Mouse (Mus musculus) CH12.LX (cell line): ENCODE results near the gene Sgip1. TPM values are rescaled to one million over a fixed set of nuclear protein-coding genes. Genes with fewer than 3 reads are reported as not detected.

Source experiments
- DNase-seq: peaks from one replicate; pipeline ENCODE4 v3.0.0-alpha.2; 2013; ENCODE audit errors: extremely low read depth
- H3K27ac ChIP-seq: 2 replicates; pipeline ENCODE4 v1.5.1; 2012; ENCODE audit warnings: low read depth, mild to moderate bottlenecking, control low read depth, moderate library complexity; ENCODE audit not compliant: insufficient read depth
- H3K27me3 ChIP-seq: replicated peaks from 2 replicates; pipeline ENCODE3; 2012; ENCODE audit warnings: inconsistent platforms
- H3K36me3 ChIP-seq, 2 experiments: replicated peaks in 1 of 2; 2 replicates each; pipeline versions ENCODE3 to v1.6.1; 2012; ENCODE audit warnings: inconsistent platforms in 1 of 2, low read length in 1 of 2, mild to moderate bottlenecking in 1 of 2, mixed read lengths in 1 of 2, moderate library complexity in 1 of 2; ENCODE audit not compliant: control insufficient read depth in 1 of 2, insufficient read depth in 1 of 2
- H3K4me1 ChIP-seq, 2 experiments: 2 replicates each; pipeline ENCODE4 v1.6.1; 2012; ENCODE audit warnings: inconsistent platforms in 1 of 2, moderate library complexity in 1 of 2; ENCODE audit not compliant: insufficient read depth in 2 of 2, control insufficient read depth in 1 of 2
- H3K4me2 ChIP-seq: 2 replicates; pipeline ENCODE4 v1.6.1; 2012; ENCODE audit warnings: low read depth, mild to moderate bottlenecking, control low read depth; ENCODE audit not compliant: poor library complexity, insufficient read depth, severe bottlenecking
- H3K4me3 ChIP-seq, 3 experiments: fragments of 150-350 bp in 1 of 3; sonication (generic) in 1 of 3; replicated peaks in 1 of 3; 2 replicates each; pipeline versions ENCODE3 to v1.5.1; 2011 to 2012; ENCODE audit warnings: low read depth in 2 of 3, low read length in 2 of 3, mild to moderate bottlenecking in 2 of 3, moderate library complexity in 2 of 3, control low read depth in 1 of 3, improper control_type of control experiment in 1 of 3, inconsistent platforms in 1 of 3, mixed read lengths in 1 of 3; ENCODE audit not compliant: poor library complexity in 1 of 3
- H3K79me2 ChIP-seq: replicated peaks from 2 replicates; pipeline ENCODE4 v1.6.1; 2012; ENCODE audit warnings: mild to moderate bottlenecking, moderate library complexity; ENCODE audit not compliant: control insufficient read depth, poor library complexity, insufficient read depth, severe bottlenecking; ENCODE audit errors: extremely low read depth
- H3K9ac ChIP-seq: 2 replicates; pipeline ENCODE4 v1.6.1; 2012; ENCODE audit warnings: low read depth, mild to moderate bottlenecking, control low read depth, moderate library complexity; ENCODE audit not compliant: insufficient read depth
- H3K9me3 ChIP-seq: replicated peaks from 2 replicates; pipeline ENCODE3; 2012; ENCODE audit warnings: low read length, inconsistent platforms, mixed read lengths
- CHD1 ChIP-seq: IDR thresholded peaks from 2 replicates; pipeline ENCODE4 v1.6.1; 2012; ENCODE audit warnings: low read depth, low read length, improper control_type of control experiment, inconsistent platforms
- CTCF ChIP-seq, 2 experiments: IDR thresholded peaks in 1 of 2; conservative IDR thresholded peaks in 1 of 2; 2 replicates each; pipeline ENCODE4 v1.5.1; 2011 to 2012; ENCODE audit warnings: low read depth in 2 of 2, low read length in 2 of 2, improper control_type of control experiment in 1 of 2, inconsistent platforms in 1 of 2, mild to moderate bottlenecking in 1 of 2, moderate library complexity in 1 of 2
- E2F4 ChIP-seq: IDR thresholded peaks from 2 replicates; pipeline ENCODE4 v1.6.1; 2011; ENCODE audit warnings: low read depth, low read length, improper control_type of control experiment; ENCODE audit not compliant: insufficient replicate concordance
- EP300 ChIP-seq: IDR thresholded peaks from 2 replicates; pipeline ENCODE4 v1.6.1; 2011; ENCODE audit warnings: low read length, improper control_type of control experiment
- ETS1 ChIP-seq: conservative IDR thresholded peaks from 2 replicates; pipeline ENCODE4 v1.6.1; 2012; ENCODE audit warnings: low read depth, mild to moderate bottlenecking, inconsistent platforms, low read length, improper control_type of control experiment, moderate library complexity
- JUND ChIP-seq: conservative IDR thresholded peaks from 2 replicates; pipeline ENCODE4 v1.6.1; 2011; ENCODE audit warnings: low read depth, low read length, improper control_type of control experiment
- KAT2A ChIP-seq: IDR thresholded peaks from 2 replicates; pipeline ENCODE4 v1.6.1; 2012; ENCODE audit warnings: low read length, improper control_type of control experiment, inconsistent platforms; ENCODE audit not compliant: insufficient replicate concordance
- MAZ ChIP-seq: IDR thresholded peaks from 2 replicates; pipeline ENCODE4 v1.6.1; 2012; ENCODE audit warnings: low read depth, mild to moderate bottlenecking, inconsistent platforms, low read length, improper control_type of control experiment, moderate library complexity
- MEF2A ChIP-seq: IDR thresholded peaks from 2 replicates; pipeline ENCODE4 v1.6.1; 2014; ENCODE audit warnings: low read depth, mild to moderate bottlenecking, inconsistent platforms, low read length, improper control_type of control experiment, borderline replicate concordance
- MXI1 ChIP-seq: IDR thresholded peaks from 2 replicates; pipeline ENCODE4 v1.6.1; 2011; ENCODE audit warnings: mild to moderate bottlenecking, low read depth, low read length, improper control_type of control experiment
- MYC ChIP-seq: IDR thresholded peaks from 2 replicates; pipeline ENCODE4 v1.6.1; 2011; ENCODE audit warnings: low read depth, mild to moderate bottlenecking, improper control_type of control experiment, low read length
- NELFE ChIP-seq: IDR thresholded peaks from 2 replicates; pipeline ENCODE4 v1.6.1; 2011; ENCODE audit warnings: low read depth, low read length, improper control_type of control experiment
- SIN3A ChIP-seq: IDR thresholded peaks from 2 replicates; pipeline ENCODE4 v1.6.1; 2012; ENCODE audit warnings: low read length, improper control_type of control experiment, inconsistent platforms
- TBP ChIP-seq: conservative IDR thresholded peaks from 2 replicates; pipeline ENCODE4 v1.6.1; 2011; ENCODE audit warnings: low read depth, low read length, improper control_type of control experiment
- TCF12 ChIP-seq: IDR thresholded peaks from 2 replicates; pipeline ENCODE4 v1.6.1; 2014; ENCODE audit warnings: low read depth, mild to moderate bottlenecking, inconsistent platforms, low read length, improper control_type of control experiment
- USF1 ChIP-seq: IDR thresholded peaks from 2 replicates; pipeline ENCODE4 v1.6.1; 2014; ENCODE audit warnings: low read depth, mild to moderate bottlenecking, inconsistent platforms, low read length, improper control_type of control experiment
- USF2 ChIP-seq: conservative IDR thresholded peaks from 2 replicates; pipeline ENCODE4 v1.6.1; 2011; ENCODE audit warnings: low read depth, low read length, improper control_type of control experiment
- ZC3H11A ChIP-seq: IDR thresholded peaks from 2 replicates; pipeline ENCODE4 v1.6.1; 2012; ENCODE audit warnings: low read depth, mild to moderate bottlenecking, inconsistent platforms, low read length, improper control_type of control experiment
- dilution Hi-C: fragments of 300-500 bp; cut with MboI; formaldehyde crosslinking; loops from 2 replicates; pipeline ENCODE4 v1.14.3; 2020; ENCODE audit warnings: low sequenced_read_pairs; ENCODE audit not compliant: extremely low pct_unique_long_range_greater_than_20kb, extremely low pct_ligation_motif_present
- in situ Hi-C: fragments of 300-500 bp; cut with MboI; formaldehyde crosslinking; loops from 3 replicates; pipeline ENCODE4 v1.14.3; 2019; ENCODE audit warnings: low sequenced_read_pairs, low pct_ligation_motif_present, low pct_unique_long_range_greater_than_20kb, mixed read lengths
- polyA plus RNA-seq: library from polyadenylated mRNA; unstranded; fragments of >175 nt; gene quantifications from 2 replicates; pipeline ENCODE4 v1.2.1, GENCODE M21; 2012; ENCODE audit warnings: low read depth; ENCODE audit not compliant: insufficient read length
- total RNA-seq, 2 experiments: library from RNA; depleted of rRNA; stranded (reverse); fragments of 300-350 nt in 1 of 2; fragments of >200 nt in 1 of 2; gene quantifications; 2 replicates each; pipeline ENCODE4 v1.2.3; 2012 to 2014

Gene Sgip1
- total and polyA plus RNA-seq, 3 experiments: 0.07 to 0.39 (median 0.21) TPM

DNA sequence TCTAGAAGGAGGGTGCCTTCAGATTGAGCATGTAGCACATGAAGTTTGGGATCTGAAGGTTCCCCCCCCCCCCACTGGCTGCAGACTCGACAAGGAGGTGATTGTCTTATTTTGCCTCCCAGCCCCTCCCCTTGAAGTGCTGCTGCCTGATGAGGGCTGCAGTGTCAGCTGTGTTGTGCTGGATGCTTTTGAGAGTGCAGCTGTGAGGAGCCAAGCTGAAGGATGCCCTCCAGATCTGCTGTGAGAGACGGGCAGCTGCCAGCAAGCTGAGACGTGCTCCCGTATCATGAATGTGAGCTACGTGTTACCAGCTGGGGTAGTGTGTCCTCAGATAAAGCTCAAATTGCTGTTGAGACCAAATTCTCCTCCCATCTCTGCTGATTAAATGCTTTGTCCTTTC is 63.5 kb downstream of the Sgip1 start:
- peak; percentile 25 for DNase-seq

DNA sequence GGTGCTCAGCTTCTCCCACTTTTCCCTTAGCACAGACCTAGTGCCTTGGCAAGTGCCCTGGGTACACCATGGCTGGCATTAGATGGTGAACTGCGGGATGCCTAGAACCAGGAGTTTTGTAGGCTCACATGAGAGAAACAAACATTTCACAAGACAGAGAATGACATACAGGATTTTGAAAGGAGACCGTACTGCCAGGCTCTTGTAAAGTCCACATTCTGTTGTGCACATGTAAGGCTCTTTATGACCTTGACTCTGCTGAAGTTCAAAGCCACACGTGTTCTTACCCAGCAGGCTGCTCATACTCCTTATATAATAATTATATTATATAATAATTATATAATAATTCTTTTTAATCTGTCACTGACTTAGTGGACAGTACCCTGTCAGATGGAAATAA is 65.9 kb downstream of the Sgip1 start:
- Histone ChIP-seq H3K9me3 (no peaks in the 10 kb centered on the region), H3K4me2 (no peak overlapping the region), H3K36me3 (no peaks in the 10 kb centered on the region), H3K4me3 (no peak overlapping the region), H3K27me3 (no peaks in the 10 kb centered on the region), H3K27ac (no peak overlapping the region), H3K9ac (no peak overlapping the region), H3K4me1 (peaks cover 28 to 91% of the 10 kb centered on the region in 2 experiments), H3K79me2 (no peaks in the 10 kb centered on the region)
- DNase-seq: no peak
- dilution Hi-C loops: no loop called here
- no peak for TF ChIP-seq ZC3H11A
- TF ChIP-seq KAT2A: no peak
- TF ChIP-seq MEF2A: no peak
- in situ Hi-C loops: no loop called here

More for the DNA sequence above, 63.5 kb downstream of the Sgip1 start:
- Histone ChIP-seq H3K27ac (peak overlapping the region; percentile 53), H3K4me1 (peaks cover 37 to 81% of the 10 kb centered on the region in 2 experiments), H3K9ac (peak overlapping the region; percentile 5; the same call in 1 of the 2 replicates), H3K79me2 (no peaks in the 10 kb centered on the region), H3K36me3 (no peaks in the 10 kb centered on the region), H3K4me2 (peak overlapping the region; percentile 33), H3K4me3 (peak overlapping the region in 2 of 3 experiments; percentile 11 to 14), H3K27me3 (no peaks in the 10 kb centered on the region), H3K9me3 (no peaks in the 10 kb centered on the region)
- in situ Hi-C loops: no loop called here
- dilution Hi-C loops: no loop called here
- TF ChIP-seq TCF12 (peak; percentile 45; the same call in 1 of the 2 replicates), MAZ (peak; percentile 69), USF2 (no peak), MEF2A (0 out of 2 replicates have a peak, but pooled peaks have one; percentile 35), TBP (no peak), EP300 (peak; percentile 13; the same call in 1 of the 2 replicates), CHD1 (peak; percentile 75), ETS1 (no peak), SIN3A (peak; percentile 30; the same call in 1 of the 2 replicates)

DNA sequence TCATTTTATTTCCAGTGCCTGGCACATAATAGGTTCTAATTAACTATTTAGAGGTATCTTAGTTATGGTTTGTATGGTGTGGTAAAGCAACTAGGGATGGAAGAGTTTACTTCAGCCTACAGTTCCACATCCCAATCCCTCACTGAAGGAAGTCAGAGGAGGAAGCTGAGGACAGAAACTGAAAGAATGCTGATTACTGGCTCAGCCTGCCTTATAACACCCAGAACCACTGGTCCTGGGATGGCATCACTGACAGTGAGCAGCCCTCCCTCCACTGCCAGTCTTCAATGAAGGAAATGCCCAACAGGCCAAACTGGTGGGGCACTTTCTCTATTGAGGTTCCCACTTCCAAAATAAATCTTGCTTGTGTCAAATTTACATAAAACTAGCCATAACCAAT is 67.2 kb downstream of the Sgip1 start:
- Histone ChIP-seq H3K4me2 (no peak overlapping the region), H3K4me1 (peaks cover 21 to 85% of the 10 kb centered on the region in 2 experiments), H3K4me3 (no peak overlapping the region), H3K9ac (no peak overlapping the region), H3K27ac (no peak overlapping the region), H3K27me3 (no peaks in the 10 kb centered on the region), H3K36me3 (no peaks in the 10 kb centered on the region), H3K79me2 (no peaks in the 10 kb centered on the region), H3K9me3 (no peaks in the 10 kb centered on the region)
- dilution Hi-C loops (no loop called here), in situ Hi-C loops (no loop called here)
- no peak for TF ChIP-seq MXI1
- no peak for TF ChIP-seq JUND
- TF ChIP-seq TBP: no peak
- no peak for TF ChIP-seq CTCF (conservative IDR thresholded peaks at IDR 0.05 in 1 of 2, IDR thresholded peaks at IDR 0.05 in 1 of 2; ENCODE audit: low read depth in 2 of 2, low read length in 2 of 2)
- no peak for TF ChIP-seq USF1
- TF ChIP-seq MYC: no peak
- TF ChIP-seq TCF12: no peak
- TF ChIP-seq CHD1: no peak
- no peak for TF ChIP-seq NELFE
- no peak for TF ChIP-seq E2F4
- DNase-seq: no peak
